Mouse (Mus musculus): ENCODE measurements around the gene Lamb3.

The Lamb3 gene

DNA sequence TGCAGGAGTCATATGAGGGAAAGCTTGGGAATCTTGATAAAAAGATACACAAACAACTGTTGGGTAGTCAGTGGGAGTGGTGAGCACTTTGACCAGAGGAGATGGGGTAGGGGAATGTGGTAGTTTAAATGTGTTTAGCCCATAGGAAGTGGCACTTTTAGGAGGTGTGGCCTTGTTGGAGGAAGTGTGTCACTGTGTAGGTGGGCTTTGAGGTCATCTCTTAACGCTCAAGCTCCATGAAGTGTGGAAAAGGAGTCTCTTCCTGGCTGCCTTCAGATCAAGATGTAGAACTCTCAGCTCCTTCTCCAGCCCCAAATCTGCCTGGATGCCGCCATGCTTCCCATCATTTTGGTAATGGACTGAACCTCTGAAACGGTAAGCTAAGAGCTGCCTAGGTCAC is at the start of gene Lamb3:
Gene Lamb3 (plus strand): TSS at position 197 of the 400 bp plus-strand sequence.
- no peak for DNase-seq (ENCODE audit: low spot score in 2 of 2)

DNA sequence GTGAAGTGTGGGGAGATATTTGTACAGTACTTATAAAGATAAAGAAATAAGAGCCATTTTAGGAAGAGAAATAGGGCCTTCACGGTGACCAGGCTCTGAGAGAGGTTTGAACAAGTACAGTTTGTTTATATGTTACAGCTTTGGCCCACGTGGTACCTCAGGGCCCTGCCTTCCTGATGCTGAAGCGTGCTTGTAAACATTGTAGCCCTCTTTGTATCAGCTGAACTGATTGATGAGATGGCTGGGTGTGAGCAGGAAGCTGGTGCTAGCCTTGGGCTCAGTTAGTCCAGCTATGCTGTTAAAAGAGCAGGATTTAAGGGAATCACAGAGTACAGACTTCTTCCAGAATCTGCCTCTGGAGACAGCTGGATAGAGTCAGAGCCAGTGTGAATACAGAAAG is 48.3 kb upstream of the Lamb3 start:
- DNase-seq (ENCODE audit: low spot score in 2 of 2), result no peak

DNA sequence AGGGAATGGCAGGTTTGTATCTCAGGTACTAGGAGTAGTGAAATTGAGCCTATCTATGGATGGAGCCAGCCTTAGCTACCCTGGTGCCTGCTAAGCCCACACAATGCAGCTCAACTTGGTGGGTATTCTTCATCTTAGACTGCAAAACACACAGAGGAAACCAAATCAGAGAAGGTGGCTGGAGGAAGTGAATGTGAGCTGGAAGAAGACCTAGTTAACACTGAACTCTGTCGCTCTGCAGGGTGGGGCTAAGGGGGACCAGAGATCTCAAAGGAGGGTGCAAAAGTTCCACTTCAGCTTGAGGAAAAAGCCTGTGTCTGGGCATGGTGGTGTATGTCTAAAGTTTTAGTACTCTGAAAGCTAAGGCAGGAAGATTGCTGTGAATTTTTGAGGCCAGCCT is 47.9 kb upstream of the Lamb3 start:
- DNase-seq (ENCODE audit: low spot score in 2 of 2), result no peak

GRCm38 (mm10) chr1:193160317-193161032 is 47.0 kb upstream of the Lamb3 start:
- peak; percentile 22 to 25 for DNase-seq (ENCODE audit: low spot score in 2 of 2)

DNA sequence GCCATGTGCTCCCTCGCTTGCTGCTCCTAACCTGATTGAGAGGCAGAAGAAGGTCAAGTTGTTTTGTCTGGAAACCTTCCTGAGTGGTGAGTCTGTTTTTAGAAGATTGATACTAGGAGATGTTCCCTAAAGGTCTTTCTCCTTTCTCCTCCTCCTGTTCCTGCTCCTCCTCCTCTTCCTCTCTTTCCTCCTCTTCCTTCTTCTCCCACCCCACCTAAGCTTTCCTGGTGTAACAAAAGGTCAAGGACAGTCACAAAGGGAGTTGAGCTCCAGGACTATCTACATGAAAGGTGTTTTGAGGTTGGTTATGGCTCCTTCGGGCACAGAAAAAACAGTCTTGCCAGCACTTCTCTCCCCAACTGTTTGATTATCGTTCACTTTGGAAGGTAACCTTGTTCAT is 39.8 kb upstream of the Lamb3 start, which contains the start of gene A130010J15Rik:
Gene A130010J15Rik (plus strand): TSS at position 301 of the 400 bp plus-strand sequence.
- no peak for DNase-seq (ENCODE audit: low spot score in 2 of 2)

DNA sequence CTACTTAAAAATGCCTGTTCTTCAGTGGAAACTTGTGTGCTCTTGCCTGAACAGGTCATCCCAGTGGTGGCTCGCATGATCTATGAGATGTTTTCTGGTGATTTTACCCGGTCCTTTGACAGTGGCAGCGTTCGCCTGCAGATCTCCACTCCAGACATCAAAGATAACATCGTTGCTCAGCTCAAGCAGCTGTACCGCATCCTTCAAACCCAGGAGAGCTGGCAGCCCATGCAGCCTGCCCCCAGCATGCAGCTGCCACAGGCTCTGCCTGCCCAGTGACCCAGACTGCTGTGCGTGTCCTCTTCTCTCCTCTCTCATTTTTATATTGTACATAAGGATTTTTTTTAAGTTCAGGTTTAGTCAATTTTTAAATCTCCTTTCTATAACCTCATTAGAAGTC is 38.3 kb upstream of the Lamb3 start:
- no peak for DNase-seq (ENCODE audit: low spot score in 2 of 2)

- DNase-seq (ENCODE audit: low spot score in 2 of 2), result no peak
Observed at GRCm38 (mm10) chr1:193169856-193170255, 37.6 kb upstream of the Lamb3 start.

GRCm38 (mm10) chr1:193172991-193173809 is 34.3 kb upstream of the Lamb3 start:
- DNase-seq (ENCODE audit: low spot score in 2 of 2), result peak; percentile 96 to 97

- no peak for DNase-seq (ENCODE audit: low spot score in 2 of 2)
Observed at GRCm38 (mm10) chr1:193173810-193174129, 33.7 kb upstream of the Lamb3 start.

DNA sequence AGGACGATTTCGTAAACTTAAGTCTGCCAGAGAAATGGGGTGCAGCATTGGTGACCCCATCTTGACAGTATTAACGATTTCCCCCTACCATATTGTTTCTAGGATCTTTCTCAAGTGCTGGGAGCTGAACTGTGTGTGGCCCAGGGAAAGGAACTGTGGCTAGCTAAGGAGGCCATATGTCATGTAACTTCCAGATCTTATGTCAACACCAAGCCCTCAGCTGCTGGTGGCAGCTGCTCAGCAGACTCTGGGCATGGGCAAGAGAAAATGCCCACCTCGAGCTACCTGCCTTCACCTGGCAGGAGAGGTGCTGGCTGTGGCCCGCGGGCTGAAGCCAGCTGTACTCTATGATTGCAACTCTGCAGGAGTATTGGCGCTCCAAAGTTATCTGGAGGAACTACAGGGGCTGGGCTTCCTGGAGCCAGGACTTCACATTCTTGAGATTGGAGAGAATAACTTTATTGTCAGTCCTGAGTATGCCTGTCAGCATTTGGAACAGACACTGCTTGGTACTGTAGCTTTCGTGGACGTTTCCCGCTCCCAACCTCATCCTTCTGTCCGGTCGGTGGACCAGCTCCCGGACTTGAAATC is 33.3 kb upstream of the Lamb3 start:
- DNase-seq (ENCODE audit: low spot score in 2 of 2), result no peak

GRCm38 (mm10) chr1:193181104-193181503 is 26.4 kb upstream of the Lamb3 start:
- DNase-seq (ENCODE audit: low spot score in 2 of 2), result no peak

GRCm38 (mm10) chr1:193188257-193188656 is 19.2 kb upstream of the Lamb3 start:
- DNase-seq (ENCODE audit: low spot score in 2 of 2), result no peak

- peak; percentile 79 to 90 for DNase-seq (ENCODE audit: low spot score in 2 of 2)
Observed at GRCm38 (mm10) chr1:193189151-193189621, 18.3 kb upstream of the Lamb3 start.

GRCm38 (mm10) chr1:193189771-193190170 is 17.7 kb upstream of the Lamb3 start:
- DNase-seq (ENCODE audit: low spot score in 2 of 2), result no peak

GRCm38 (mm10) chr1:193191675-193192283 is 15.7 kb upstream of the Lamb3 start:
- DNase-seq (ENCODE audit: low spot score in 2 of 2), result peak; percentile 50 to 52

- no peak for DNase-seq (ENCODE audit: low spot score in 2 of 2)
Observed at GRCm38 (mm10) chr1:193194416-193195140, 12.9 kb upstream of the Lamb3 start.

DNA sequence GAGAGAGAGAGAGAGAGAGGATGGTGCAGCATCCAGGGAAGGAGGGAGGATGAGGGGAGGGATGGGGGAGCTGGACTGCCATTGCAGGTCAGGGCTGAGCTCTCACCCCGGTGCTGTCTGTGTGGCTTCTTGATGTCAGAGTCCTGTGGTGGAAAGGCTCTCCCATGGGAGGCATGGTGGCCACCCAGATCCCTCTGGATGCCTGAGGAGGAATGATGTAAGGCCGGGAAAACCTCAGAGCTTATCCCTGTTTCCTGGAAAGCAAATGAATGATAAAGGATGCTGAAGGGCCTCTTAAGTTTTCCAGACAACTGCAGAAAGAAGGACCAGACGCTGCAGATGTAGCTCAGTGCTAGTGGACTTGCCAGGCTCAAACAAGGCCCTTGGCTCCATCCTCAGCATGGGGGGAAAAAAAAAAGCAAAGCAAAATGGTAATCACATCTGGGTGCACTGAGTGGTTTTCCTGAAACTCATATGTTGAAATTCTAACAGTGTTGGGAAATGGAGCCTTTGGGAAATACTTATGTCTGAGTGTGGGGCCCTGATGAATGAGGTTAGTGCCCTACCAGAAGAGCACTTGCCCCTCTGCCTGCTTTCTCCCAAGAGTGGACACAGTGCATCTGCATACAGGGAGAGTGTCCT is 12.2 kb upstream of the Lamb3 start:
- DNase-seq (ENCODE audit: low spot score in 2 of 2), result peak in 1 of 2 experiments; percentile 36

DNA sequence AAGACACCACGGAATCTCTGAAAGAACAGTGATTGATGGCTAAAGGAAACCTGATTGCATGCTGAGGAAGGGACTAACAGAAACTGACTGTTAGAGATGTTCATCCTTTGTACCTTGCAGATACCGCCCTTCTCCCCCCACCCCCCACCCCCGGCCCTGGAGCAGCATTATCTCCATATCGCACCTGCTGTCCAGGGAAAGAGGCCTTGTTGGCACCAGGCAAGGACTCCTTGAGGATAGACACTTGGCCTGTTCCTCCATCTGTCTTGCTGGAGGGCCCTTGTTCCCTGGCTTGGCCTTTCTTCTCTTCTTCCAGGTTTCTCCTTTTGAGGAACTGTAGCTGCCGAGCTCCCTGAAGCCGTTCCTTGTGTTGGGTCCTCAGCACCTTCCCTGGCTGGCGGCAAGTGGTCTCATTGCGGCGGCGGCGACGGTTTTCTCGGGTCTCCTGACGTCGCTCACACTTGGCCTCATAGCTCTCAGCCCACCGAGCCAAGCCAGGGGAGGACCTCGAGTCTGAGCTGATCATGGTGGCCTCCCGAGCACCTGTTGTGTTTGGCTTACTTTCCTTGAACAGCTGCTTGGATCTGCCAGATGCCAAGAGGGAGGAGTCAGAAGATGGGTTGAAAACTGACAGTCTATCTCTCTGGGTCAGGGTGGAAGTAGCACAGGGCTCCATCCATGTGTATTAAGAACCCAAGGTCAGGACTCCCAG is 9.8 kb upstream of the Lamb3 start:
- DNase-seq (ENCODE audit: low spot score in 2 of 2), result no peak

DNA sequence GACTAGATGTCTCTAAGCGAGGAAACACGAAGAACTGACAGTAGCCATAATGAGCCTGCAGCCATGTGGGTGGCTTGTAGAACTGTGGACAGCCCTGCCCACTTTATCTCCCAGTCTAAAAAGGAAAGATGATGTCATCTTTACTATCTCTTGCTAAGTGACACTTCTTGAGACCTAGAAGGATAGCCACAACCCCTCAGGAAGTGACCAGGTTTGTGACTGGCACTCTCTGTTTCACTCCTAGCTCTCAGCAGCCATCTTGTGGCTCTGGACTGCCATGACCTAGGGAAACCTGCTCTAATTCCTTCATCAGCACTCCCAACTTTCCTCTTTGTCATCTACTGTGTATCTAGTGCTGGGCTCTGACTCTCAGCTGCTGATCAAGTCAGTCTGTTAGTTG is 9.2 kb upstream of the Lamb3 start:
- no peak for DNase-seq (ENCODE audit: low spot score in 2 of 2)

GRCm38 (mm10) chr1:193200640-193201382 is 6.7 kb upstream of the Lamb3 start:
- no peak for DNase-seq (ENCODE audit: low spot score in 2 of 2)

All from heart, adult 9 months (tissue).